Mouse (Mus musculus) right cerebral cortex, postnatal 36 days (tissue): ENCODE measurements at regions not wholly inside any gene's neighbourhood (a gene's known extent, or its start where the extent isn't known, plus 50 kb on each side); places are given as distances from the start of the nearest gene placed in this dataset.

ENCODE experiments used
- DNase-seq, 2 experiments: peaks; one replicate each; pipeline ENCODE4 v3.0.0; 2022; ENCODE audit warnings: low spot score in 2 of 2, mixed read lengths in 1 of 2

- peak in 1 of 2 experiments; percentile 25 for DNase-seq
These were observed 516.1 kb downstream of the Gja1 start for GRCm38 (mm10) chr10:56893210-56893705.

- DNase-seq: no peak
These were observed 522.6 kb downstream of the Gja1 start for GRCm38 (mm10) chr10:56899640-56900274.

GRCm38 (mm10) chr10:56900914-56901313, 523.8 kb downstream of the Gja1 start:
- DNase-seq: no peak

- DNase-seq: no peak
These were observed 535.6 kb downstream of the Gja1 start for GRCm38 (mm10) chr10:56912711-56913110.

- DNase-seq: no peak
These were observed 537.0 kb downstream of the Gja1 start for GRCm38 (mm10) chr10:56914103-56914502.

GRCm38 (mm10) chr10:56918412-56918811, 541.3 kb downstream of the Gja1 start:
- DNase-seq: no peak

- no peak for DNase-seq
These were observed 543.9 kb downstream of the Gja1 start for GRCm38 (mm10) chr10:56920711-56921672.

GRCm38 (mm10) chr10:56935174-56935573, 551.0 kb upstream of the Hsf2 start:
- peak in 1 of 2 experiments; percentile 3 for DNase-seq

- DNase-seq: no peak
These were observed 544.2 kb upstream of the Hsf2 start for GRCm38 (mm10) chr10:56941972-56942371.

GRCm38 (mm10) chr10:56944434-56945145, 541.6 kb upstream of the Hsf2 start:
- no peak for DNase-seq

- DNase-seq: no peak
These were observed 529.5 kb upstream of the Hsf2 start for GRCm38 (mm10) chr10:56956728-56957127.

- DNase-seq: no peak
These were observed 523.9 kb upstream of the Hsf2 start for GRCm38 (mm10) chr10:56962096-56962807.

- DNase-seq: no peak
These were observed 523.0 kb upstream of the Hsf2 start for GRCm38 (mm10) chr10:56963215-56963614.

- DNase-seq: no peak
These were observed 517.3 kb upstream of the Hsf2 start for GRCm38 (mm10) chr10:56968913-56969312.

- no peak for DNase-seq
These were observed 511.4 kb upstream of the Hsf2 start for GRCm38 (mm10) chr10:56974812-56975211.

- no peak for DNase-seq
These were observed 506.6 kb upstream of the Hsf2 start for GRCm38 (mm10) chr10:56979601-56980000.

- DNase-seq: no peak
These were observed 505.4 kb upstream of the Hsf2 start for GRCm38 (mm10) chr10:56980821-56981220.

- no peak for DNase-seq
These were observed 503.5 kb upstream of the Hsf2 start for GRCm38 (mm10) chr10:56982526-56983190.

- no peak for DNase-seq
These were observed 491.2 kb upstream of the Hsf2 start for GRCm38 (mm10) chr10:56994969-56995368.

- DNase-seq: peak; percentile 7 to 41
These were observed 485.1 kb upstream of the Hsf2 start for GRCm38 (mm10) chr10:57000892-57001722.
